Mouse (Mus musculus): ENCODE data around the gene Tuba3a.

DNA sequence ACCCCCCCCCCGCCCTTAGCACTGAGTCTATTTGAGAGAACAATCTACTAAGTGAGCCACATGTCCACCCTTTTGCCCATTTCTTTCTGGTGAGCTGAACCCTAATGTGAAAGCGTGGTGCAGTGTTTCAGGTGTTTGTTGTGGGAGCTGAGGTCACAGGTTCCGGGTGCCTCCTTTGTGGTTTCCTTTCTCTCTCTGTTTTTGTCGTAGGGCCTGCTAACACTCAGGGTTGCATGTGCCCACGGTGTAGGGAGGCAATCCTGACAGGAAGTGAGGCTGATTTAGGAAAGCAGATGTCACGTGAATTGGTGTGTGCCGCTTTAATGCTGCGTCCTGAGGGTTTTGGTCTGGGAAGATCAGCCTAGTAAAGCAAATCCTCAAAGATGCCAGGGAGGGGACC, 44.3 kb downstream of the Tuba3a start:
- TF ChIP-seq CHD2 (IDR thresholded peaks at IDR 0.05; ENCODE audit: low read depth, low read length): no peak
- no peak for TF ChIP-seq ZC3H11A (IDR thresholded peaks at IDR 0.05; ENCODE audit: borderline replicate concordance, low read depth, low read length)
- no peak for TF ChIP-seq MAFK (IDR thresholded peaks at IDR 0.05; ENCODE audit: insufficient read depth, low read depth, low read length)

Measured in ES-E14 (cell line).